Mouse (Mus musculus): ENCODE data around the gene Gm19402. TPM values are rescaled to one million over a fixed set of nuclear protein-coding genes. Genes with fewer than 3 reads are reported as not detected.

Gm19402 gene
- polyA plus RNA-seq, 1 experiment: not detected

- Histone ChIP-seq H3K36me3 (ENCODE audit: control insufficient read depth, insufficient read depth) (no peaks in the 10 kb centered on the region), H3K27me3 (ENCODE audit: control insufficient read depth, insufficient read depth, insufficient read length) (peaks cover 65% of the 10 kb centered on the region), H3K4me2 (ENCODE audit: low read depth) (no peak within 1 kb of the TSS), H3K4me3 (no peak within 1 kb of the TSS), H3K79me2 (ENCODE audit: control insufficient read depth, insufficient read depth) (no peaks in the 10 kb centered on the region), H3ac (ENCODE audit: control insufficient read depth, insufficient read length) (no peak within 1 kb of the TSS)
- TF ChIP-seq MAX (IDR thresholded peaks at IDR 0.05; ENCODE audit: low read depth): no peak
- TF ChIP-seq MYOG (IDR thresholded peaks at IDR 0.05; ENCODE audit: control insufficient read depth in 1 of 3, insufficient read depth in 1 of 3, insufficient read length in 2 of 3, low read depth in 2 of 3): peak in 1 of 3 experiments; percentile 30
- no peak for TF ChIP-seq TCF12 (IDR thresholded peaks at IDR 0.05; ENCODE audit: insufficient read depth, poor library complexity, severe bottlenecking)
- TF ChIP-seq USF1 (IDR thresholded peaks at IDR 0.05; ENCODE audit: low read depth): no peak
- peak in 1 of 3 experiments; percentile 51 for TF ChIP-seq MYOD1 (IDR thresholded peaks at IDR 0.05; ENCODE audit: control insufficient read depth in 1 of 3, insufficient read length in 2 of 3, low read depth in 2 of 3)
Measured at GRCm38 (mm10) chr10:77685895-77686664, 4.5 kb downstream of the Gm19402 start, which contains the start of gene Tspear. TSS of gene Tspear (plus strand) at chr10:77686569.

DNA sequence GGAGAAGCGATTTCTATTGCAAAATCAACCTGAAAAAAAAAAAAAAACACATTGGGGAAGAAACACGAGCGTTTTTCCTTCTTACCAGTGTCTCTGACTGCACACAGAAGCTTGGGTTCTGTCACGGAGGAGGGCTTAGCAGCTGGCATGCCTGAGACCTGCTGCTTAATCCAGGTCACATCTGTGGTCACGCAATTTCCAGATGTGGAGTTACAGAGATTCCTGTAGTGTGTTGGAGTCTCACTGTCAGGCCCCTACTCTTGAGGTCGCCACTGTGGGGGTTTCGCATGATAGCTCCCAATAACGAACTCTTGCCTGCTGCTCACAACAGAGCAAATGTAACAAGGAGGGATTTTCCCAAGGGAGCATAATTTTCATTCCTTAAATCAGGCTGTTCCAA, 6.4 kb downstream of the Gm19402 start:
- Histone ChIP-seq H3K27me3 (ENCODE audit: control insufficient read depth, insufficient read depth, insufficient read length) (peaks cover 69% of the 10 kb centered on the region), H3ac (ENCODE audit: control insufficient read depth, insufficient read length) (no peak overlapping the region), H3K79me2 (ENCODE audit: control insufficient read depth, insufficient read depth) (no peaks in the 10 kb centered on the region), H3K36me3 (ENCODE audit: control insufficient read depth, insufficient read depth) (no peaks in the 10 kb centered on the region), H3K4me3 (no peak overlapping the region), H3K4me2 (ENCODE audit: low read depth) (no peak overlapping the region)
- TF ChIP-seq REST (IDR thresholded peaks at IDR 0.05; ENCODE audit: insufficient read depth, insufficient read length): no peak
- no peak for TF ChIP-seq MYOD1 (IDR thresholded peaks at IDR 0.05; ENCODE audit: control insufficient read depth in 1 of 3, insufficient read length in 2 of 3, low read depth in 2 of 3)
- TF ChIP-seq POLR2AphosphoS2 (IDR thresholded peaks at IDR 0.05; ENCODE audit: insufficient read length, low read depth): no peak
- TF ChIP-seq MYOG (IDR thresholded peaks at IDR 0.05; ENCODE audit: control insufficient read depth in 1 of 3, insufficient read depth in 1 of 3, insufficient read length in 2 of 3, low read depth in 2 of 3): no peak
- TF ChIP-seq E2F4 (IDR thresholded peaks at IDR 0.05; ENCODE audit: insufficient read depth): no peak
- TF ChIP-seq USF1 (IDR thresholded peaks at IDR 0.05; ENCODE audit: low read depth): no peak
- TF ChIP-seq TCF12 (IDR thresholded peaks at IDR 0.05; ENCODE audit: insufficient read depth, poor library complexity, severe bottlenecking): no peak
- TF ChIP-seq TCF3 (IDR thresholded peaks at IDR 0.05; ENCODE audit: insufficient read length, low read depth): no peak
- TF ChIP-seq SRF (IDR thresholded peaks at IDR 0.05; ENCODE audit: control insufficient read depth, insufficient read length, low read depth): no peak

DNA sequence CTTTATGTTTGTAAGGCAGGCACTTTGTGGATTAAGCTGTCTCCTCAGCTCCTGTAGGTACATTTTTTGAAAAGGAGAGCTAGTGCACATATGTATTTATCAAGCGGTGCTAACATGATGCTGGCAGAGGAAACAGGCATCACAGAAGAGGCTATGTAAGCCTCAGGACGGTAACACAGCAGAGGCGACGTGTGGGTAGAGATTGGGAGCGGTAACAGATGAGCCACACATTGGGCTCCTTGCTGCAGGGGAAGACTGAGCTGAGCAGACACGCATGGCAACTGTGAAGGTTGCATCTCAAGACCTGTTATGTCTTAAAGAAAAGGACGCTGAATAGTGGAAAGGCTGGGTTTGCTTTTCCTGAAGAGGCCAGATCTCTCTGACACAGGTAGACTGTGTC, 7.6 kb downstream of the Gm19402 start:
- TF ChIP-seq TCF12 (IDR thresholded peaks at IDR 0.05; ENCODE audit: insufficient read depth, poor library complexity, severe bottlenecking): no peak
- TF ChIP-seq POLR2A (IDR thresholded peaks at IDR 0.05; ENCODE audit: insufficient read length, low read depth): no peak
- TF ChIP-seq USF1 (IDR thresholded peaks at IDR 0.05; ENCODE audit: low read depth): no peak
- no peak for TF ChIP-seq SRF (IDR thresholded peaks at IDR 0.05; ENCODE audit: control insufficient read depth, insufficient read length, low read depth)
- no peak for TF ChIP-seq MAX (IDR thresholded peaks at IDR 0.05; ENCODE audit: low read depth)
- TF ChIP-seq REST (IDR thresholded peaks at IDR 0.05; ENCODE audit: insufficient read depth, insufficient read length): no peak
- no peak for TF ChIP-seq POLR2AphosphoS2 (IDR thresholded peaks at IDR 0.05; ENCODE audit: insufficient read length, low read depth)
- TF ChIP-seq TCF3 (IDR thresholded peaks at IDR 0.05; ENCODE audit: insufficient read length, low read depth): no peak
- TF ChIP-seq CEBPB (IDR thresholded peaks at IDR 0.05; ENCODE audit: insufficient read depth, poor library complexity, severe bottlenecking): no peak
- H3ac ChIP-seq (ENCODE audit: control insufficient read depth, insufficient read length): no peak overlapping the region
- no peak overlapping the region for H3K4me3 ChIP-seq
- H3K36me3 ChIP-seq (ENCODE audit: control insufficient read depth, insufficient read depth): no peaks in the 10 kb centered on the region
- no peaks in the 10 kb centered on the region for H3K79me2 ChIP-seq (ENCODE audit: control insufficient read depth, insufficient read depth)
- peaks cover 71% of the 10 kb centered on the region for H3K27me3 ChIP-seq (ENCODE audit: control insufficient read depth, insufficient read depth, insufficient read length)
- H3K4me2 ChIP-seq (ENCODE audit: low read depth): no peak overlapping the region

DNA sequence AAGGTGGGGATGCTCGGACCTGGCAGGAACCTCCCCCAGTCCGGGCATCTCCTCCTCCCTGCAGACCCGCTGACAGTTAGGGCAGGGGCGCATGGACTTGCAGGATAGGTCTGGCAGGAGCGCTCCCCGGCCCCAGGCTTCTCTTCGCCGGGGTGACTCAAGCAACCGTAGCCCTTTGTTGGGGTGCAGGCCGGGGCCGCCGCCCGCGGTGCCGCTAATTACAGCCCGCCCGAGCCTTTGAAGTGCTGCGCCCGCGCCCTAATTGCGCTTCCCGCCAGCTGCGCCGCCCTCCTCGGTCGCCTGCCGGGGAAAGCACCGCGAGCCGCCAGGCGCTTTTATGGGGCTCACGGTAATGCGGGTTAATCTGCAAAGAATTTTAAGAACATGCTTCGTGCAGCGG, 13.0 kb downstream of the Gm19402 start:
- Histone ChIP-seq H3K79me2 (ENCODE audit: control insufficient read depth, insufficient read depth) (no peaks in the 10 kb centered on the region), H3K27me3 (ENCODE audit: control insufficient read depth, insufficient read depth, insufficient read length) (peaks cover 69% of the 10 kb centered on the region), H3ac (ENCODE audit: control insufficient read depth, insufficient read length) (no peak overlapping the region), H3K4me2 (ENCODE audit: low read depth) (no peak overlapping the region), H3K36me3 (ENCODE audit: control insufficient read depth, insufficient read depth) (no peaks in the 10 kb centered on the region), H3K4me3 (no peak overlapping the region)
- TF ChIP-seq MYOG (IDR thresholded peaks at IDR 0.05; ENCODE audit: control insufficient read depth in 1 of 3, insufficient read depth in 1 of 3, insufficient read length in 2 of 3, low read depth in 2 of 3) (no peak), MYOD1 (IDR thresholded peaks at IDR 0.05; ENCODE audit: control insufficient read depth in 1 of 3, insufficient read length in 2 of 3, low read depth in 2 of 3) (no peak), TCF3 (IDR thresholded peaks at IDR 0.05; ENCODE audit: insufficient read length, low read depth) (no peak), CEBPB (IDR thresholded peaks at IDR 0.05; ENCODE audit: insufficient read depth, poor library complexity, severe bottlenecking) (no peak), SRF (IDR thresholded peaks at IDR 0.05; ENCODE audit: control insufficient read depth, insufficient read length, low read depth) (no peak), MAX (IDR thresholded peaks at IDR 0.05; ENCODE audit: low read depth) (no peak), TCF12 (IDR thresholded peaks at IDR 0.05; ENCODE audit: insufficient read depth, poor library complexity, severe bottlenecking) (no peak), E2F4 (IDR thresholded peaks at IDR 0.05; ENCODE audit: insufficient read depth) (no peak), REST (IDR thresholded peaks at IDR 0.05; ENCODE audit: insufficient read depth, insufficient read length) (no peak), USF1 (IDR thresholded peaks at IDR 0.05; ENCODE audit: low read depth) (no peak), POLR2AphosphoS2 (IDR thresholded peaks at IDR 0.05; ENCODE audit: insufficient read length, low read depth) (no peak), POLR2A (IDR thresholded peaks at IDR 0.05; ENCODE audit: insufficient read length, low read depth) (no peak)

- no peak overlapping the region for H3K4me3 ChIP-seq
- H3K4me2 ChIP-seq (ENCODE audit: low read depth): no peak overlapping the region
- H3K36me3 ChIP-seq (ENCODE audit: control insufficient read depth, insufficient read depth): no peaks in the 10 kb centered on the region
- no peak for TF ChIP-seq TCF3 (IDR thresholded peaks at IDR 0.05; ENCODE audit: insufficient read length, low read depth)
- no peak for TF ChIP-seq POLR2A (IDR thresholded peaks at IDR 0.05; ENCODE audit: insufficient read length, low read depth)
- no peak for TF ChIP-seq E2F4 (IDR thresholded peaks at IDR 0.05; ENCODE audit: insufficient read depth)
- TF ChIP-seq SRF (IDR thresholded peaks at IDR 0.05; ENCODE audit: control insufficient read depth, insufficient read length, low read depth): no peak
- TF ChIP-seq POLR2AphosphoS2 (IDR thresholded peaks at IDR 0.05; ENCODE audit: insufficient read length, low read depth): no peak
- no peak for TF ChIP-seq CEBPB (IDR thresholded peaks at IDR 0.05; ENCODE audit: insufficient read depth, poor library complexity, severe bottlenecking)
- no peak for TF ChIP-seq MAX (IDR thresholded peaks at IDR 0.05; ENCODE audit: low read depth)
- TF ChIP-seq REST (IDR thresholded peaks at IDR 0.05; ENCODE audit: insufficient read depth, insufficient read length): no peak
- TF ChIP-seq USF1 (IDR thresholded peaks at IDR 0.05; ENCODE audit: low read depth): no peak
- no peak for TF ChIP-seq TCF12 (IDR thresholded peaks at IDR 0.05; ENCODE audit: insufficient read depth, poor library complexity, severe bottlenecking)
- peaks cover 41% of the 10 kb centered on the region for H3K27me3 ChIP-seq (ENCODE audit: control insufficient read depth, insufficient read depth, insufficient read length)
- H3ac ChIP-seq (ENCODE audit: control insufficient read depth, insufficient read length): no peak overlapping the region
- no peaks in the 10 kb centered on the region for H3K79me2 ChIP-seq (ENCODE audit: control insufficient read depth, insufficient read depth)
Measured at GRCm38 (mm10) chr10:77673765-77674164, 16.8 kb downstream of the Gm19402 start.
